Mouse (Mus musculus) gastrocnemius, adult 2 months (tissue): ENCODE data around the gene Zfp217. TPM values are rescaled to one million over a fixed set of nuclear protein-coding genes. Genes with fewer than 3 reads are reported as not detected.

Source experiments
- DNase-seq: peaks from one replicate; pipeline ENCODE4 v3.0.0; 2022
- H3K27ac ChIP-seq: fragments of 200-600 bp; 2 replicates; pipeline ENCODE4 v1.8.1; 2022; ENCODE audit warnings: mild to moderate bottlenecking
- H3K4me3 ChIP-seq: fragments of 200-600 bp; 2 replicates; pipeline ENCODE4 v1.8.1; 2022; ENCODE audit warnings: mild to moderate bottlenecking, moderate library complexity
- CTCF ChIP-seq: fragments of 200-600 bp; IDR thresholded peaks from 2 replicates; pipeline ENCODE4 v1.8.1; 2022; ENCODE audit warnings: antibody characterized with exemption, mild to moderate bottlenecking, moderate library complexity
- intact Hi-C: fragments of 180-260 bp; cut with DNase I; formaldehyde crosslinking; loops from one replicate; pipeline ENCODE4 v1.15.1; 2025
- total RNA-seq, 2 experiments: library from RNA; stranded (reverse); gene quantifications; 2 replicates each; pipeline ENCODE4 v1.2.3; 2021

Zfp217 gene
- total RNA-seq, 2 experiments from 2014 or later: 5.6 to 8.1 TPM

DNA sequence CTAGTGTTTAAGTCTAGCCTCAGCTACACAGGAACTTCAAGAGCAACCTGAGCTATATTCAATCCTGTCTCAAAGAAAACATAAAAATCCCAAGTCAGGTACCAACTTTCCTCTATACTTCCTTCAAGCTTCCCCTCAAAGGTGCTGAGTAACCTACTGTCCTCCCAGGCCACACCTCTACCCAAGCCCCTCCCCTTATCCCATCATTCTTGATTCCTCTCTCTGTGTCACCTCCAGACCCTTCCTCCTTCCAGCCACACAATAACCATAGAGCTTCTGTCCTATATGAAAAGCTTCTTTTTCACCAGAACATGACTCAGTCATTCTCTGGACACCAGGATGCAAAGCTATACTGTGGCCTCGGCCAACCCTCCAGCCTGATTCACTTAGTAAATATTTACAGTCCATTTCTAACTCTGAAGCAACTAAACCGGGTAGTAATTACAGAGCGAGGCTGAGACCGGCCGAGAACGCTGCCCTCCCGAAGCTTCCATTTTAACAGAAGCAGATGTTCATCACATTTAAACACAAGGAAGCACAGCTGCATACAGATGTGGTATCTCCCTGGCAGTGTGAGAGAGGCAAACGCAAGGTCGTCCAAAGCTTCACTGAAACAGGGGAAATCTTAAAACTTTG is 8.4 kb downstream of the Zfp217 start:
- no peak overlapping the region for H3K4me3 ChIP-seq
- no peak for TF ChIP-seq CTCF
- H3K27ac ChIP-seq: no peak overlapping the region
- DNase-seq: no peak
- intact Hi-C loops: no loop called here

DNA sequence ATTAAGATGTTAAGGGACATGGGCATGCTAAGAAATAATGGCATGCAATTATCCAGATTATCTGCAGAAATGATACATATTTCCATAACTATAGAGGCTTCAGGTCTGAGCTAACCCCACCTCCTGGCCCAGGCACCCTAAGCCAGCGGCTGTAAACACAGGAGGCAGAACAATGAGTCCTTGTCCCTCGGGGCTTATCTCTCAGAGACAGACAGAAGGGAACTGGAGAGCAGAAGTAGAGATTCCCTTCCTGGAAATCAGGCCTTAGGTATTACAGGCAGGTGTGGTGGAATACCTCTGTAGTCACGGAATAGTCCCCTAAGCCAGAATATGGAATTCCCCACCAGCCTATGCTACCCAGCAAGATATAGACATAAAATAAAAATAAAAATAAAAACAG is 11.0 kb downstream of the Zfp217 start:
- H3K4me3 ChIP-seq: no peak overlapping the region
- no peak overlapping the region for H3K27ac ChIP-seq
- intact Hi-C loops: no loop called here
- DNase-seq: no peak
- no peak for TF ChIP-seq CTCF

DNA sequence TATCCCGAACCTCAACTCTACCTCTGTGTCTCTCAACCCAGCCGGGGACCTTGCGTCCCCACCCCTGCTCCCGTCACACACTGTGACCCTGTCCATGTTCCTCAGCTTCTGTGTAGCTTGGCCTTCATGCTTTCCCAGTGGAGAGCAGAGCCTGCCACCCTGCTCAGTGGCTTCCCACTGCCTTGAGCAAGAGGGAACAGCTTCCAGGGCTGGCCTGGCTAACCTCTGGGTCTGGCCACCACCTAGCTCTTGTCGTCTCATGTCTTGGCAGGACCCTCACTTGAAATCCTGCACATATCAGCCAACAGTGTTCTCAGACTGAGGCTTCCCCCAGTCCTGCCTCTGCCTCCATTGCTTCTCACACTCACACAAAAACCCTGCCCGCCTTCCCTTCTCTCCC is 12.1 kb downstream of the Zfp217 start:
- no peak overlapping the region for H3K4me3 ChIP-seq
- no peak for TF ChIP-seq CTCF
- intact Hi-C loops: no loop called here
- peak; percentile 11 for DNase-seq
- H3K27ac ChIP-seq: no peak overlapping the region

DNA sequence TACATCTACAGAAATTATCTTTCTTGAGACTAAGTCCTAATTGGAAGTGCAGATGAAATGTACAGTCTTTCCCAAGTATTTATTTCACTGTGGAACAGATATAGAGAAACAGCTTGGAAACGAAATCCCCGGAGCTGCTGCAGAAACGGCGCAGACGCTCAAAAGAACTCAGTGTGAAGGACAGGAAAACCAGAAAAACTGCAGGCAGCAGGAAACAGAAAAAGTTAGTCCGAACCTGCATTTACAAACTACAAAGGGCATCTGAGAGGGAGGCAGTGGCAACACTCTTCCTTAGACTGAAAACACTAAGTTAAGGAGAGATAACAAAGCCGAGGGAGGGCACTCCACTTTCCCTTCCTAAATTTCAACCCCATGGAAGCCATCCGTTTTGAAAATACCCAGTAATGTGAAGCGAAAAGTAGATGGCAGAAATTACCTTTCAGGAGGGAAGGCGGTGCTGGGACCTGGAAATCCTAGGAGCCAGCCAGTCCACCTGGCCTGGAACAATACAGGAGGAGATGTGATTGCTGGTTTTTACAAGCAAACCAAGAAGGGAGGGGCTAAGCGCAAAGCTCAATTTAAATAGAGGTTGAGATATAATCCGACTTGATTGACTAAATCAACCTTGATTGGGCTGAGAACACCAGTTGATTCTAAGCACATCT is 13.7 kb downstream of the Zfp217 start:
- peak overlapping the region; percentile 84 for H3K27ac ChIP-seq
- no peak for TF ChIP-seq CTCF
- H3K4me3 ChIP-seq: peak overlapping the region; percentile 95
- DNase-seq: peak; percentile 4
- intact Hi-C loops: no loop called here

DNA sequence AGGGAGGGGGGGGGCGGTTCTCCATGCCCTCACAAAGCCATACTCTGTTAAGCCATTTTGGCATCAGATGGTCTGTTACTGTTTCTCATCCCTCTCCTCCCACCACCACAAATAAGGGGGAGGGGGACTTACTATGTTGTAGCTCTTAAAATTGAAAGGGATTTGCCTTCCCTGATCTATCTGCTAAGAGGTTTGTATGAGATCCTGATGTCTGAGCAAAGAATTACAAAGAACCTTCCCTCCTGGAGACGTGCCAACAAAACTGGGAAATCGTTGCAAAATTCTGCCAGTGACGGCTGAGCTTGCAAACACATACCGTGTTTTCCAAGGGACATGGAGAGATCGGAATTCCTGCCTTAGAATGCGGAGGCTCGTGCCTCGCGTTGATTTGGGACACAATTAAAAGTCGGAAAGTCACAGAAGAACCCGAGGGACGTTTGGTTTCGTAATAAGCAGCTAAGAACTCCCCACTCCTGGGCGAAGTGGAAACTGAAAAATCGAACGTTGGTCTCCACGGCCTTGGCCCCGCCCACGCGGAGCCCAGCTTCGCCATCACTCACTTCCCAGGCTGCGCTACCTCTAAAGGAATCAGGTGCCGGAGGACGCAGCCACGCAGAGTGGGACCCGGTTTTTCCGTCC is 14.7 kb downstream of the Zfp217 start:
- no peak for TF ChIP-seq CTCF
- intact Hi-C loops: loop anchor here (2.0 kb wide), 1 partner anchor 22 kb away; no protein-coding TSS in a partner anchor
- DNase-seq: peak; percentile 79
- Histone ChIP-seq H3K4me3 (peak overlapping the region; percentile 95), H3K27ac (peak overlapping the region; percentile 84)

DNA sequence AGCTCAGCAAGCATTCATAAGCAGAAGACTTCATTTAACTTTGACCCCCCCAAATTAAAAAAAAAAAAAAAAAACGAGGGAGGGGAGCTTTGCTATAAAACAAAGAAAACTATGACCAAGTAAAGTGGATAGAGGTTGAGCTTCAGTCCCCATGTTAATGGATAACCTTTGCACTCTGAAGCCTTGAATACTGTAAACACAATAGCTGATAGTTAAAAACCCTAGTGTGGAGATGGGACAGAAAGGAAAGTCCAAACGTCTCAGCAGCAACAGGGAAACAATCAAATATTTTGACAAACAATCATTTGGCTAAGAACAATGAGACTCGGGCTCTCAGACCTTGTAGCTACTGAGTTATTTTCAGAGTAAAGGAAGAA is 15.2 kb downstream of the Zfp217 start:
- no peak for DNase-seq
- no peak for TF ChIP-seq CTCF
- H3K4me3 ChIP-seq: peak overlapping the region; percentile 95
- intact Hi-C loops: loop anchor here (2.0 kb wide), 1 partner anchor 22 kb away; no protein-coding TSS in a partner anchor
- peak overlapping the region; percentile 84 for H3K27ac ChIP-seq

- H3K4me3 ChIP-seq: peak overlapping the region; percentile 95
- DNase-seq: peak; percentile 11
- intact Hi-C loops: loop anchor here (2.0 kb wide), 1 partner anchor 23 kb away; no protein-coding TSS in a partner anchor
- H3K27ac ChIP-seq: peak overlapping the region; percentile 84
- no peak for TF ChIP-seq CTCF
Observed at GRCm38 (mm10) chr2:170131981-170132460, 15.9 kb downstream of the Zfp217 start.

- peak; percentile 92 for DNase-seq
- Histone ChIP-seq H3K4me3 (peak overlapping the region; percentile 95), H3K27ac (peak overlapping the region; percentile 93)
- intact Hi-C loops: no loop called here
- TF ChIP-seq CTCF: peak; percentile 14; the same call in 1 of the 2 replicates
Observed at GRCm38 (mm10) chr2:170130780-170131645, 16.9 kb downstream of the Zfp217 start.

GRCm38 (mm10) chr2:170129923-170130779 is 17.8 kb downstream of the Zfp217 start:
- DNase-seq: peak; percentile 62
- no peak for TF ChIP-seq CTCF
- Histone ChIP-seq H3K27ac (peak overlapping the region; percentile 93), H3K4me3 (peak overlapping the region; percentile 95)
- intact Hi-C loops: no loop called here

DNA sequence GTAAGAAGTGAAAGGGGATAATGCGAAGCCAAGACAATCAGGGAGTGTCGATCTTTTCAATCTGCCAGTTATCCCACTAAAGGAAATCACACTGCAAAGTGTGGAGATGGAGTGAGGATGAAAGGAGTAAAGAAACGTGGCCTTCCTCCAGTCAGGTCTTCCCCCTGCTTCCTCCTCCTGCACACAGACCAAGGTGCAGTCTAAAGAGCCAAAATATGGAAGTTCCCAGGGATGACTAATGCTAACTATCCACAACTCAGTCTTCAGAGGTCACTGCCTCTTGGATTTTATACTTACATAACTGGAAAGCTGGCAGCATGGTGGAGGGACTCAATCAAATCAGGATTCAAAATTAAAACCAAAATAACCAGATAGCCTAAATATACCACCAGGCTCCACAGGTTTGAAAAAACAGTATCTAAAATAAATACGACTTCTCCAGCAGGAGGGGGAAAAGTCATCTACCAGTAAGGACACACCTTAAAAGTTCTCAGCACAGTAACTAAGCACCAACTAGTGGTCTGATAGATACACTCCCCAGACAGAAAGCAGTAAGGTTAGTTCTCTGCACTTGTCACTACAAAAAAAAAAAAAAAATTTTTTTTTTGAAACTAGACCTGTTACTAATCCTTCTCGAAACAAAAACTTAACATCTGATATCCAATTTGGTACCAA is 18.5 kb downstream of the Zfp217 start:
- intact Hi-C loops: no loop called here
- Histone ChIP-seq H3K27ac (peak overlapping the region; percentile 93), H3K4me3 (peak overlapping the region; percentile 95)
- TF ChIP-seq CTCF: peak; percentile 12; the same call in 1 of the 2 replicates
- peak; percentile 8 for DNase-seq
